ENCODE assay signal across 17 mouse cellular contexts in the genomic region with DNA sequence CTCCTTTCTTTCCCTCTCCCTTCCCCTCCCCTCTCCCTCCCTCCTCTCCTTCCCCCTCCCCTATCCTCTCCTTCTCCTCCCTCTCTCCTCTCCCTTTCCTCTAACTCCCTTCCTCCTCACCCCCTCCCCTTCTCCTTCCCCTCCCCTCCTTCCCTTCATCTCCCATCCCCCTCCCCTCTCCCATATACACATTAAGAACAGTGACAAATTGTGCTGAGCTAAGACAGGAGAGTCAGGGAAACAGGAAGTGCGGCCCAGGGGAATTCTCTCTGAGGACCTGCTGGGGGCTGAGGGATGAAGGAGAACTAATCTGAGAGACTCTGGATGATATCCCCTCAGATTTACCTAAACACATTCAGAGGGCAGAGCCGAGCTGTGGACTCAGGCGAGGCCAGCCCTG. TPM values are rescaled to one million over a fixed set of nuclear protein-coding genes. Genes with fewer than 3 reads are reported as not detected.
DNase-seq lines count a peak whose midpoint lies in the region; ATAC-seq lines count a peak whose summit lies in the region.
"Had no signal": no experiment of that assay in that cellular context is flagged by ENCODE, and none has a peak within 500 bp of the region (broad histone marks: within the 10 kb centered on the region; RNA-seq: fewer than 3 reads in every experiment).

No protein-coding gene starts in this region.

- peaks cover 50% of the 10 kb centered on the region for H3K4me1 ChIP-seq in heart, embryonic 10.5 days
- peaks cover 24% of the 10 kb centered on the region for H3K4me1 ChIP-seq in intestine, embryonic 16.5 days (ENCODE audit: control insufficient read depth, insufficient read depth, low read length)

- 29% methylated on average over 3 of the region's 3 CpGs for WGBS in heart, embryonic 10.5 days
- WGBS in intestine, embryonic 16.5 days, result 22% methylated on average over 3 of the region's 3 CpGs

- H3K4me2 ChIP-seq in intestine, embryonic 16.5 days (ENCODE audit: low read depth, low read length), result no peak overlapping the region
- H3K4me2 ChIP-seq: embryonic facial prominence, embryonic 12.5 days had no signal

- no peak overlapping the region for H3K9ac ChIP-seq in intestine, embryonic 16.5 days (ENCODE audit: low read depth, low read length)
- H3K9ac ChIP-seq: embryonic facial prominence, embryonic 12.5 days had no signal

- H3K4me3 ChIP-seq in heart, embryonic 10.5 days, result no peak overlapping the region
- no peak overlapping the region for H3K4me3 ChIP-seq in intestine, embryonic 16.5 days (ENCODE audit: low read length)
- H3K4me3 ChIP-seq: embryonic facial prominence, embryonic 12.5 days; layer of hippocampus, adult 2 months; left cerebral cortex, adult 2 months; megakaryocyte, embryonic 14.5 days had no signal

- no peak for ATAC-seq in intestine, embryonic 16.5 days
- ATAC-seq: activated CD4-positive, CD25-positive, alpha-beta regulatory T cell, adult 4 months had no signal

- H3K27me3 ChIP-seq in heart, embryonic 10.5 days (ENCODE audit: insufficient read depth, poor library complexity, severe bottlenecking), result peaks cover 8% of the 10 kb centered on the region; the same call in 1 of the 2 replicates
- no peaks in the 10 kb centered on the region for H3K27me3 ChIP-seq in intestine, embryonic 16.5 days (replicated peaks; ENCODE audit: control insufficient read depth, insufficient read depth, low read length)
- H3K27me3 ChIP-seq: embryonic facial prominence, embryonic 12.5 days had no signal

- no peak for DNase-seq in heart, embryonic 10.5 days (ENCODE audit: low spot score)
- DNase-seq in heart, adult 9 months (ENCODE audit: low spot score in 2 of 2), result no peak
- peak; percentile 14 for DNase-seq in kidney, postnatal 10 days
- DNase-seq in kidney, postnatal 14 days, result no peak
- peak; percentile 44 for DNase-seq in embryo, embryonic 10 days (ENCODE audit: low spot score)
- DNase-seq in thymus, postnatal 36 days, result no peak
- no peak for DNase-seq in spleen, adult 12 weeks (ENCODE audit: low spot score)
- DNase-seq: adrenal gland, postnatal 36 days; cerebellum, adult 9-11 months; lung, adult 18-20 months; thymus, adult 18-20 months had no signal

- H3K36me3 ChIP-seq in heart, embryonic 10.5 days, result 0 out of 2 replicates have a peak, but pooled peaks cover 3% of the 10 kb centered on the region
- H3K36me3 ChIP-seq in intestine, embryonic 16.5 days (ENCODE audit: control insufficient read depth, insufficient read depth, low read length), result no peaks in the 10 kb centered on the region
- H3K36me3 ChIP-seq: embryonic facial prominence, embryonic 12.5 days had no signal

- H3K9me3 ChIP-seq in heart, embryonic 10.5 days, result no peaks in the 10 kb centered on the region
- H3K9me3 ChIP-seq in intestine, embryonic 16.5 days (ENCODE audit: control insufficient read depth, low read length), result no peaks in the 10 kb centered on the region
- H3K9me3 ChIP-seq: embryonic facial prominence, embryonic 12.5 days; megakaryocyte, embryonic 14.5 days had no signal

- peak overlapping the region; percentile 76 for H3K27ac ChIP-seq in heart, embryonic 10.5 days
- H3K27ac ChIP-seq in intestine, embryonic 16.5 days (ENCODE audit: low read length), result peak overlapping the region; percentile 79
- H3K27ac ChIP-seq: layer of hippocampus, adult 2 months had no signal

RNA-seq across cellular contexts. Expression of a gene that starts 16.6 kb away (rescaled TPM):
- 4.8 and 7.3 TPM in 2 replicates for polyA plus RNA-seq in heart, embryonic 10.5 days (2016; fragmentation: Nextera tagmentation; extraction: Ambion mirVana)
- 11.3 and 13.7 TPM in 2 replicates for polyA plus RNA-seq in intestine, embryonic 16.5 days (2015; fragmentation: Nextera tagmentation; extraction: Ambion mirVana)

Comparison
In these comparisons a context has a peak if more than half of its experiments do, and no peak if none do; other contexts are left out.
1. DNase-seq: peak in kidney, postnatal 10 days (single experiment) and embryo, embryonic 10 days (single experiment); none in heart, embryonic 10.5 days (single experiment), heart, adult 9 months (0 of 2), kidney, postnatal 14 days (single experiment), thymus, postnatal 36 days (0 of 2) and spleen, adult 12 weeks (single experiment).